Mouse (Mus musculus) testis, adult 2 months (tissue): ENCODE data around the gene Gse1. TPM values are rescaled to one million over a fixed set of nuclear protein-coding genes. Genes with fewer than 3 reads are reported as not detected.

Experiments used
- H3K27ac ChIP-seq: fragments of 200-500 bp; 2 replicates; pipeline ENCODE4 v1.5.1; 2012; ENCODE audit warnings: low read depth, low read length; ENCODE audit not compliant: control insufficient read depth, insufficient read depth
- H3K27me3 ChIP-seq: fragments of 200-500 bp; 2 replicates; pipeline ENCODE4 v1.6.1; 2012; ENCODE audit warnings: mild to moderate bottlenecking, low read length, moderate library complexity; ENCODE audit not compliant: control insufficient read depth, insufficient read depth
- H3K36me3 ChIP-seq: fragments of 200-500 bp; 2 replicates; pipeline ENCODE4 v1.6.1; 2012; ENCODE audit warnings: mild to moderate bottlenecking, low read length; ENCODE audit not compliant: control insufficient read depth, insufficient read depth
- H3K4me1 ChIP-seq: fragments of 200-500 bp; 2 replicates; pipeline ENCODE4 v1.6.1; 2012; ENCODE audit warnings: low read length; ENCODE audit not compliant: control insufficient read depth, insufficient read depth
- H3K4me3 ChIP-seq: fragments of 200-500 bp; 2 replicates; pipeline ENCODE4 v1.5.1; 2012; ENCODE audit warnings: low read depth, mild to moderate bottlenecking, low read length, moderate library complexity, mixed read lengths; ENCODE audit not compliant: control insufficient read depth
- CTCF ChIP-seq: fragments of 200-500 bp; IDR thresholded peaks from 2 replicates; pipeline ENCODE4 v1.5.1; 2012; ENCODE audit warnings: low read depth, mild to moderate bottlenecking, inconsistent platforms, low read length, moderate library complexity; ENCODE audit not compliant: control insufficient read depth, insufficient read depth, insufficient replicate concordance
- POLR2A ChIP-seq: fragments of 200-500 bp; IDR thresholded peaks from 2 replicates; pipeline ENCODE4 v1.6.1; 2012; ENCODE audit warnings: low read depth, mild to moderate bottlenecking, inconsistent platforms, low read length, moderate library complexity; ENCODE audit not compliant: control insufficient read depth
- polyA plus RNA-seq: library from polyadenylated mRNA; depleted of rRNA; stranded (reverse); fragments of >200 nt; gene quantifications from 2 replicates; pipeline ENCODE4 v1.2.3, GENCODE M21; 2012

Gse1 gene
- polyA plus RNA-seq, 1 experiment = 4.0 TPM

GRCm38 (mm10) chr8:120334878-120335261, 106.6 kb downstream of the Gse1 start:
- H3K27ac ChIP-seq = peak overlapping the region; percentile 26; the same call in 1 of the 2 replicates
- no peak overlapping the region for H3K4me3 ChIP-seq
- peaks cover 16% of the 10 kb centered on the region for H3K4me1 ChIP-seq
- no peaks in the 10 kb centered on the region for H3K27me3 ChIP-seq
- TF ChIP-seq CTCF (no peak), POLR2A (no peak)
- no peaks in the 10 kb centered on the region for H3K36me3 ChIP-seq

DNA sequence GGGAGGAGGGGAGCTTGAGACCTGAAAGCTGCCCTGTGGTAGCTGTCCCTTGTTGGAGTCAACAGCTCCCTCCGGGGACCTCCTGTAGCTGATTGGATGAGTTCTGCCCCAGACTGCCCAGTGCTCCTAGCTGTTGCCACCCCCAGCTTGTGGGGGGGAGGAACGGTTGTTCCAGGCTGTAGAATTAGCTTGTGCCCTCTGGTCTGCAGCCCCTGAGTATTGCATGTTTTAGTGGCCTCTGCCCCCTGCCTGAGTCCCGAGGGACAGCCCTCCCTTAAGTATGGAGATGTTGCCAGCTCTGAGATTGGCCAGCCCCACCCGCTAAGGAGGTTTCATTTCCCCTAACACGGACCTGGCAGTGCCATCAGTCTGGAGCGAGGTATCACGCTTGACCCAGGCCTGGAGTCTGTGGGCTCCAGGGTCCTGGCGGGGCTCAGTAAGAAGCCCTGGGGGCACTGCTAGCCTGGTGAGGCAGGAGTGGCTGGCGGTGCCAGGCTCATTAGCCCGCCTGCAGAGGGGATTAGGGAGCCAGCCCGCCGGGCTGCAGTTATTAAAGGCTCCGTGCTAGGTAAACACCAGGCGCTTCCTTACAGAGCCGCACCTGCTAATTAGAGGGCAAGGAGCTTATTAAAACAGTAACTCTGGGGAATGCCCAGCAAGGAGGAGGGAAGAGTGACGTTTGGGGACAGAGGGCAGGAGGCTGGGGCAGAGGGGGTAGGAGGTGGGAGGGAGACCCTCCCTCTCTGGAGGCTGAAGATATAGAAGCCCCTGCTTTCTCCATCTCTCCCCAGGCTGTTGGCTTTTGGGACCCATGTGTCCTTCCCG, 107.2 kb downstream of the Gse1 start:
- no peak overlapping the region for H3K4me3 ChIP-seq
- no peak overlapping the region for H3K27ac ChIP-seq
- H3K4me1 ChIP-seq = peaks cover 16% of the 10 kb centered on the region
- TF ChIP-seq CTCF (no peak), POLR2A (no peak)
- no peaks in the 10 kb centered on the region for H3K27me3 ChIP-seq
- no peaks in the 10 kb centered on the region for H3K36me3 ChIP-seq

GRCm38 (mm10) chr8:120336087-120336380, 107.8 kb downstream of the Gse1 start:
- Histone ChIP-seq H3K27me3 (no peaks in the 10 kb centered on the region), H3K36me3 (no peaks in the 10 kb centered on the region), H3K4me3 (no peak overlapping the region), H3K4me1 (peaks cover 14% of the 10 kb centered on the region), H3K27ac (no peak overlapping the region)
- TF ChIP-seq POLR2A (no peak), CTCF (no peak)

- TF ChIP-seq CTCF (no peak), POLR2A (no peak)
- peaks cover 9% of the 10 kb centered on the region for H3K4me1 ChIP-seq
- H3K27me3 ChIP-seq = no peaks in the 10 kb centered on the region
- no peaks in the 10 kb centered on the region for H3K36me3 ChIP-seq
- no peak overlapping the region for H3K27ac ChIP-seq
- H3K4me3 ChIP-seq = no peak overlapping the region
These were observed 108.8 kb downstream of the Gse1 start for GRCm38 (mm10) chr8:120336909-120337555.

GRCm38 (mm10) chr8:120337627-120338026, 109.4 kb downstream of the Gse1 start:
- Histone ChIP-seq H3K36me3 (no peaks in the 10 kb centered on the region), H3K27me3 (no peaks in the 10 kb centered on the region), H3K4me1 (peaks cover 9% of the 10 kb centered on the region), H3K27ac (no peak overlapping the region), H3K4me3 (no peak overlapping the region)
- TF ChIP-seq CTCF (no peak), POLR2A (no peak)

- Histone ChIP-seq H3K27ac (no peak overlapping the region), H3K4me3 (no peak overlapping the region), H3K36me3 (no peaks in the 10 kb centered on the region), H3K4me1 (peaks cover 5% of the 10 kb centered on the region), H3K27me3 (no peaks in the 10 kb centered on the region)
- TF ChIP-seq POLR2A (no peak), CTCF (no peak)
These were observed 110.4 kb downstream of the Gse1 start for GRCm38 (mm10) chr8:120338678-120339077.

DNA sequence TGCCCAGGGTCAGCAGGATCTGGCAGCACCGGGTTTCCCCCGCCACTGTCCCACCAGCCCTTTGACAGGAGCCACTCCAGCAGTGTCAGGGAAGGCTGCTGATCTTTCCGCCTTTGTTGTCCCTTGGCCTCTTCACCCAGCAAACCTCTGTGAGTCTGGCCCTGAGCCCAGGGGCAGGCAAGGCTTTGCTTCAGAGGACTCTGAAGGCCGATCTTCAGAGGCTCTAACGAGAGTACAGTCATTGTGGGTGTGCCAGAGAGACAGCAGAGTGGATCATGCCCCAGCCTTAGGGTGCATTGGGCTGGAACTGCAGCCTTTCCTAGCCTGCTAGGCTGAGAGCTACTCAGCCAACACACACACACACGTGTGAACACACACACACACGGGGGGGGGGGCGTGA, 111.5 kb downstream of the Gse1 start:
- no peaks in the 10 kb centered on the region for H3K36me3 ChIP-seq
- peaks cover 5% of the 10 kb centered on the region for H3K4me1 ChIP-seq
- no peak overlapping the region for H3K27ac ChIP-seq
- H3K27me3 ChIP-seq = no peaks in the 10 kb centered on the region
- H3K4me3 ChIP-seq = no peak overlapping the region
- TF ChIP-seq POLR2A = no peak
- TF ChIP-seq CTCF = no peak
